Mouse (Mus musculus) thymus, adult 2 months (tissue): ENCODE data around the gene Parg. TPM values are rescaled to one million over a fixed set of nuclear protein-coding genes. Genes with fewer than 3 reads are reported as not detected.

Experiments used
- DNase-seq: peaks from one replicate; pipeline ENCODE4 v3.0.0; 2021
- H3K27ac ChIP-seq: fragments of 200-500 bp; 2 replicates; pipeline ENCODE4 v1.5.1; 2012; ENCODE audit warnings: low read length, control low read depth; ENCODE audit not compliant: control insufficient read depth, insufficient read depth
- H3K27me3 ChIP-seq: fragments of 200-500 bp; 2 replicates; pipeline ENCODE4 v1.6.1; 2012; ENCODE audit warnings: mild to moderate bottlenecking, low read length, moderate library complexity, mixed read lengths; ENCODE audit not compliant: control insufficient read depth, insufficient read depth
- H3K36me3 ChIP-seq: fragments of 200-500 bp; 2 replicates; pipeline ENCODE4 v1.6.1; 2012; ENCODE audit warnings: mild to moderate bottlenecking, low read length, moderate library complexity; ENCODE audit not compliant: control insufficient read depth, insufficient read depth
- H3K4me1 ChIP-seq: fragments of 200-500 bp; replicated peaks from 2 replicates; pipeline ENCODE4 v1.6.1; 2012; ENCODE audit warnings: low read length; ENCODE audit not compliant: control insufficient read depth, insufficient read depth
- H3K4me3 ChIP-seq: fragments of 200-500 bp; 2 replicates; pipeline ENCODE4 v1.5.1; 2012; ENCODE audit warnings: mild to moderate bottlenecking, low read length, control low read depth, moderate library complexity; ENCODE audit not compliant: control insufficient read depth, insufficient read depth
- CTCF ChIP-seq: fragments of 200-500 bp; IDR thresholded peaks from 2 replicates; pipeline ENCODE4 v1.5.1; 2012; ENCODE audit warnings: mild to moderate bottlenecking, control low read depth, low read length, moderate library complexity, borderline replicate concordance; ENCODE audit not compliant: control insufficient read depth, poor library complexity, insufficient read depth; ENCODE audit errors: extremely low read depth
- POLR2A ChIP-seq: fragments of 200-500 bp; IDR thresholded peaks from 2 replicates; pipeline ENCODE4 v1.6.1; 2012; ENCODE audit warnings: mild to moderate bottlenecking, low read length, control low read depth, moderate library complexity; ENCODE audit not compliant: control insufficient read depth, poor library complexity, insufficient read depth; ENCODE audit errors: extremely low read depth
- WGBS: fragments of 180-500 bp; shearing (Covaris S2); methylation state at CpG from one replicate; pipeline ENCODE4 v1.1.7; 2018; 5-methylcytosine and 5-hydroxymethylcytosine counted together
- polyA plus RNA-seq: library from polyadenylated mRNA; depleted of rRNA; stranded (reverse); fragments of >200 nt; gene quantifications from 2 replicates; pipeline ENCODE4 v1.2.3, GENCODE M21; 2012

Gene Parg
- polyA plus RNA-seq, 1 experiment = 9.0 TPM

DNA sequence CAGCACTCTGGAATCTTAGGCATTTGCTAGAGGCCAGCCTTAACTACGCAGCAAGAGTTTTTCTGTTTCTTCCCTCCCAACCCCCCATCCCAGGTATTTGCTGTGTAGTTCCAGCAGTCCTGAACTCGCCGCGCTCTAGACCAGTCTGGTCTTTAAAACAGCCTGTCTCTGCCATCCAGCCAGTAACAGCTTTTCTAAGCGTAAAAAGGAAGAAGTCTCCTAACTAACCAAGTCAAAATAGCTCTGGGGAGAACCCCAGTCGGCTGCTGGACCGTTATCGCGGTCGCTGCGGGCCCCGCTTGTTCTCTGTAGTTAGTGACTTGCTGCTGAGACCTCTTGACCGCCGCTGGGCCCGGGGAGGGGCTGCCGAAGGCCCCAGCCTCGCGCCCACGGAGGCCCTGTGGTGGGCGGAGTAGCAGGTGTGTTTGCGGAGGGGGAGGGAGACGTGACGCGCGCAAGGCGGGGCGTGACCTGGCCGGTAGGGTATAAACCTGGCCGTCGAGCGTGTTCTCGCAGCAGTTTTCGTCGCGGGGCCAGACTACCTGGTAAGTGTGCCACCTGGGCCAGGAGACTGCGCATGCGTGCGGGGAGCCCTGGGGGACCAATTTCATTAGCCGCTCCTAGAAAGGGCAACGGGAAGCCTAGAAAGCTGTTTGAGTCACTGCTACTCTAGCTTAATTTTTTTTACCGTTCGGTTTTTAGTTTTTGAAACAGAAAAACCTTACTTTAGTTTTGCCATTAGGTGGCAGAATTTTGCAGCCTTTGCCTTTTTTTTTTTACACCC is 36.3 kb upstream of the Parg start:
- Histone ChIP-seq H3K27ac (peak overlapping the region; percentile 31; the same call in 1 of the 2 replicates), H3K27me3 (no peaks in the 10 kb centered on the region), H3K4me1 (peaks cover 12% of the 10 kb centered on the region), H3K36me3 (no peaks in the 10 kb centered on the region; the same call in 1 of the 2 replicates), H3K4me3 (peak overlapping the region; percentile 44)
- 0 out of 2 replicates have a peak, but pooled peaks have one; percentile 56 for TF ChIP-seq POLR2A
- 0 out of 2 replicates have a peak, but pooled peaks have one; percentile 26 for TF ChIP-seq CTCF
- WGBS = 1% methylated on average over 41 of the region's 42 CpGs
- peak; percentile 83 for DNase-seq

GRCm38 (mm10) chr14:32166062-32166441 is 35.7 kb upstream of the Parg start:
- TF ChIP-seq POLR2A = no peak
- TF ChIP-seq CTCF = no peak
- H3K36me3 ChIP-seq = no peaks in the 10 kb centered on the region; the same call in 1 of the 2 replicates
- no peaks in the 10 kb centered on the region for H3K27me3 ChIP-seq
- H3K27ac ChIP-seq = no peak overlapping the region
- no peak for DNase-seq
- WGBS = 20% methylated on average over 2 of the region's 2 CpGs
- no peak overlapping the region for H3K4me3 ChIP-seq
- peaks cover 8% of the 10 kb centered on the region for H3K4me1 ChIP-seq

GRCm38 (mm10) chr14:32166840-32167239 is 34.9 kb upstream of the Parg start:
- Histone ChIP-seq H3K4me1 (peaks cover 7% of the 10 kb centered on the region), H3K27ac (no peak overlapping the region), H3K36me3 (peaks cover 2% of the 10 kb centered on the region; the same call in 1 of the 2 replicates), H3K27me3 (no peaks in the 10 kb centered on the region), H3K4me3 (no peak overlapping the region)
- 22% methylated on average over 1 of the region's 1 CpGs for WGBS
- TF ChIP-seq POLR2A (no peak), CTCF (no peak)
- no peak for DNase-seq

GRCm38 (mm10) chr14:32167326-32167725 is 34.4 kb upstream of the Parg start:
- 44% methylated on average over 5 of the region's 5 CpGs for WGBS
- no peak for DNase-seq
- TF ChIP-seq CTCF = no peak
- TF ChIP-seq POLR2A = no peak
- Histone ChIP-seq H3K36me3 (peaks cover 6% of the 10 kb centered on the region; the same call in 1 of the 2 replicates), H3K27me3 (no peaks in the 10 kb centered on the region), H3K27ac (no peak overlapping the region), H3K4me1 (peaks cover 7% of the 10 kb centered on the region), H3K4me3 (no peak overlapping the region)

GRCm38 (mm10) chr14:32168653-32169231 is 33.0 kb upstream of the Parg start:
- no peak for DNase-seq
- 76% methylated on average over 3 of the region's 3 CpGs for WGBS
- Histone ChIP-seq H3K27me3 (no peaks in the 10 kb centered on the region), H3K4me3 (no peak overlapping the region), H3K36me3 (peaks cover 18% of the 10 kb centered on the region), H3K27ac (no peak overlapping the region), H3K4me1 (peaks cover 7% of the 10 kb centered on the region)
- TF ChIP-seq CTCF = no peak
- no peak for TF ChIP-seq POLR2A

DNA sequence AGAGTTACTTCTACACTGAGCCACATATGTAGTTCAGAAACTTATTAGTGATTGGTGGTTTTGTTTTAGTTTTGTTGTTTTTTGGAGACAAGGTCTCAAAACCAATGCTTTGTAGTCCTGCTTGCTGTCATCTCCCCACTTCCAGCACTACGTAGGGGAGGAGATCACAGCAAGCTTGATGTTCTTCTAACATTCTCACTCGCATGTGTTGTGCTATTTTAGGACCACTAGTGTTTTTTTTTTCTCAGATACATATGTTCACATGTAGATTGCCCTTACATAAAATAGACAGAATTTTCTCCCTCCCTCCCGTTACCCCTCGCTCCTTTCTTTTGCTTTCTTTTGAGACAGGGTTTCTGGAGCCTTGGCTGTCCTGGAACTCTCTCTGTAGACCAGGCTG is 31.6 kb upstream of the Parg start:
- TF ChIP-seq CTCF (no peak), POLR2A (no peak)
- Histone ChIP-seq H3K4me1 (peaks cover 6% of the 10 kb centered on the region), H3K27ac (no peak overlapping the region), H3K36me3 (peaks cover 29% of the 10 kb centered on the region), H3K4me3 (no peak overlapping the region), H3K27me3 (no peaks in the 10 kb centered on the region)
- no peak for DNase-seq
- WGBS = 78% methylated on average over 4 of the region's 4 CpGs
